In the genomic region with DNA sequence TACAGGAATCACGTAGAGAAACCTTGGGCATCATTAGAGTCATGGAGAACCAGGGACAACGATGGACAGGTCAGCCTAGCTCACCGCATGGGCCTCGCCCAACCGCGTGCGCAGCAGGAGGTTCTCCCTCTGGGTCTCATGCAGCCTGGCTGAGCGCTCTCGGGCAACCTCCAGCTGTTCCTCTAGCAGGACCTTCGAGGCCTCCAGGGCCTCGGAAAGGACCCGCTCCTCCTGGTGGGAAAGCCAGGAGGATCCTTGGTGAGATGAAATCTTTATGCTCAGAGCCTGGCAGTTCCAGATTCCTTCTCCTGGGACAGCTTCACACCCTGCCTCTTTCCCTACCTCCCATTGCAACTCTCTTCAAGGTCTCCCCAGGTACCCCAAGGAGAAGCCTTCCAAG, we compare ENCODE assay signal across 13 mouse cellular contexts. TPM values are rescaled to one million over a fixed set of nuclear protein-coding genes. Genes with fewer than 3 reads are reported as not detected.
A peak's percentile ranks its signal among the peaks of the same experiment; 100 is the strongest.
DNase-seq lines count a peak whose midpoint lies in the region; ATAC-seq and TF ChIP-seq lines count a peak whose summit lies in the region.
"Had no signal": no experiment of that assay in that cellular context is flagged by ENCODE, and none has a peak within 500 bp of the region (broad histone marks: within the 10 kb centered on the region; RNA-seq: fewer than 3 reads in every experiment).

No protein-coding gene starts in this region.

- no peaks in the 10 kb centered on the region for H3K36me3 ChIP-seq in forebrain, embryonic 11.5 days (ENCODE audit: control insufficient read depth, insufficient read depth, low read length)
- no peaks in the 10 kb centered on the region for H3K36me3 ChIP-seq in forebrain, postnatal 0 days (ENCODE audit: insufficient read depth)
- H3K36me3 ChIP-seq in hindbrain, embryonic 10.5 days, result no peaks in the 10 kb centered on the region
- H3K36me3 ChIP-seq in hindbrain, embryonic 13.5 days, result no peaks in the 10 kb centered on the region
- no peaks in the 10 kb centered on the region for H3K36me3 ChIP-seq in lung, postnatal 0 days (ENCODE audit: insufficient read depth, low read length)
- no peaks in the 10 kb centered on the region for H3K36me3 ChIP-seq in midbrain, embryonic 13.5 days
- H3K36me3 ChIP-seq: limb, embryonic 13.5 days had no signal

- H3K4me3 ChIP-seq in forebrain, embryonic 11.5 days (ENCODE audit: low read depth, low read length), result no peak overlapping the region
- H3K4me3 ChIP-seq in forebrain, postnatal 0 days (ENCODE audit: low read depth, low read length), result no peak overlapping the region
- 0 out of 2 replicates have a peak overlapping the region, but pooled peaks have one; percentile 45 for H3K4me3 ChIP-seq in hindbrain, embryonic 10.5 days
- no peak overlapping the region for H3K4me3 ChIP-seq in hindbrain, embryonic 13.5 days
- no peak overlapping the region for H3K4me3 ChIP-seq in lung, postnatal 0 days (ENCODE audit: low read depth, low read length)
- H3K4me3 ChIP-seq in midbrain, embryonic 13.5 days (replicated peaks), result no peak overlapping the region

- H3K9me3 ChIP-seq in forebrain, embryonic 11.5 days (ENCODE audit: control insufficient read depth, low read length), result no peaks in the 10 kb centered on the region
- H3K9me3 ChIP-seq in forebrain, postnatal 0 days (ENCODE audit: low read length), result no peaks in the 10 kb centered on the region
- H3K9me3 ChIP-seq in hindbrain, embryonic 10.5 days, result no peaks in the 10 kb centered on the region
- H3K9me3 ChIP-seq in hindbrain, embryonic 13.5 days, result no peaks in the 10 kb centered on the region
- H3K9me3 ChIP-seq in lung, postnatal 0 days (ENCODE audit: low read length), result no peaks in the 10 kb centered on the region
- H3K9me3 ChIP-seq in midbrain, embryonic 13.5 days, result no peaks in the 10 kb centered on the region
- H3K9me3 ChIP-seq: limb, embryonic 13.5 days had no signal

- DNase-seq in forebrain, embryonic 11.5 days (ENCODE audit: low spot score), result peak; percentile 52
- DNase-seq in forebrain, postnatal 0 days, result no peak
- no peak for DNase-seq in hindbrain, embryonic 10.5 days (ENCODE audit: low spot score)
- no peak for DNase-seq in lung, postnatal 0 days (ENCODE audit: low spot score)
- DNase-seq in lung, postnatal 36 days, result no peak
- DNase-seq in frontal cortex, postnatal 36 days (ENCODE audit: low spot score in 2 of 2), result no peak
- DNase-seq: spleen, adult 18-20 months; thymus, adult 18-20 months had no signal

- WGBS in forebrain, embryonic 11.5 days, result 89% methylated on average over 12 of the region's 12 CpGs
- 93% methylated on average over 12 of the region's 12 CpGs for whole genome bisulfite sequencing in forebrain, postnatal 0 days
- 88% methylated on average over 12 of the region's 12 CpGs for WGBS in hindbrain, embryonic 10.5 days
- WGBS in hindbrain, embryonic 13.5 days, result 86% methylated on average over 12 of the region's 12 CpGs
- WGBS in lung, postnatal 0 days, result 93% methylated on average over 12 of the region's 12 CpGs
- WGBS in midbrain, embryonic 13.5 days, result 88% methylated on average over 12 of the region's 12 CpGs

- no peak for ATAC-seq in forebrain, embryonic 11.5 days (replicated peaks; ENCODE audit: low FRiP score)
- ATAC-seq in forebrain, postnatal 0 days, result no peak
- ATAC-seq in hindbrain, embryonic 13.5 days (ENCODE audit: low FRiP score), result no peak
- no peak for ATAC-seq in lung, postnatal 0 days
- 0 out of 2 replicates have a peak, but pooled peaks have one; percentile 5 for ATAC-seq in midbrain, embryonic 13.5 days
- ATAC-seq: inflammation-experienced regulatory T-cells, adult 6 months had no signal

- H3K4me2 ChIP-seq in forebrain, embryonic 11.5 days (ENCODE audit: low read depth, low read length, severe bottlenecking), result no peak overlapping the region
- no peak overlapping the region for H3K4me2 ChIP-seq in forebrain, postnatal 0 days (ENCODE audit: low read depth)
- no peak overlapping the region for H3K4me2 ChIP-seq in hindbrain, embryonic 13.5 days
- H3K4me2 ChIP-seq in lung, postnatal 0 days (replicated peaks; ENCODE audit: low read depth, low read length), result 0 out of 2 replicates have a peak overlapping the region, but pooled peaks have one; percentile 33
- no peak overlapping the region for H3K4me2 ChIP-seq in midbrain, embryonic 13.5 days (replicated peaks)

- H3K27ac ChIP-seq in forebrain, embryonic 11.5 days (ENCODE audit: low read depth, low read length), result no peak overlapping the region
- no peak overlapping the region for H3K27ac ChIP-seq in forebrain, postnatal 0 days (ENCODE audit: low read depth, low read length)
- no peak overlapping the region for H3K27ac ChIP-seq in hindbrain, embryonic 10.5 days
- H3K27ac ChIP-seq in hindbrain, embryonic 13.5 days, result no peak overlapping the region
- no peak overlapping the region for H3K27ac ChIP-seq in lung, postnatal 0 days (ENCODE audit: low read length)
- no peak overlapping the region for H3K27ac ChIP-seq in midbrain, embryonic 13.5 days
- H3K27ac ChIP-seq: limb, embryonic 13.5 days had no signal

- 0 out of 2 replicates have a peak, but pooled peaks cover 2% of the 10 kb centered on the region for H3K27me3 ChIP-seq in forebrain, embryonic 11.5 days (ENCODE audit: control insufficient read depth, insufficient read depth, low read length)
- 0 out of 2 replicates have a peak, but pooled peaks cover under 1% of the 10 kb centered on the region for H3K27me3 ChIP-seq in forebrain, postnatal 0 days (ENCODE audit: insufficient read depth, low read length)
- H3K27me3 ChIP-seq in hindbrain, embryonic 10.5 days (ENCODE audit: insufficient read depth, poor library complexity, severe bottlenecking), result peaks cover 84% of the 10 kb centered on the region
- H3K27me3 ChIP-seq in hindbrain, embryonic 13.5 days, result peaks cover 48% of the 10 kb centered on the region
- H3K27me3 ChIP-seq in lung, postnatal 0 days (replicated peaks; ENCODE audit: insufficient read depth, low read length), result 0 out of 2 replicates have a peak, but pooled peaks cover 5% of the 10 kb centered on the region
- peaks cover 33% of the 10 kb centered on the region for H3K27me3 ChIP-seq in midbrain, embryonic 13.5 days
- H3K27me3 ChIP-seq: CH12.LX had no signal

- TF ChIP-seq EP300 in lung, postnatal 0 days (IDR thresholded peaks at IDR 0.05), result no peak

- no peak overlapping the region for H3K9ac ChIP-seq in forebrain, embryonic 11.5 days (ENCODE audit: low read length)
- H3K9ac ChIP-seq in forebrain, postnatal 0 days, result no peak overlapping the region
- no peak overlapping the region for H3K9ac ChIP-seq in hindbrain, embryonic 13.5 days
- no peak overlapping the region for H3K9ac ChIP-seq in lung, postnatal 0 days (replicated peaks; ENCODE audit: low read depth)
- no peak overlapping the region for H3K9ac ChIP-seq in midbrain, embryonic 13.5 days (replicated peaks)

- peaks cover 16% of the 10 kb centered on the region for H3K4me1 ChIP-seq in forebrain, embryonic 11.5 days (replicated peaks; ENCODE audit: control insufficient read depth, insufficient read depth, low read length)
- no peaks in the 10 kb centered on the region for H3K4me1 ChIP-seq in forebrain, postnatal 0 days (ENCODE audit: insufficient read depth)
- H3K4me1 ChIP-seq in hindbrain, embryonic 10.5 days (replicated peaks), result peaks cover 41% of the 10 kb centered on the region
- H3K4me1 ChIP-seq in hindbrain, embryonic 13.5 days (replicated peaks), result peaks cover 23% of the 10 kb centered on the region
- H3K4me1 ChIP-seq in lung, postnatal 0 days (ENCODE audit: insufficient read depth, low read depth, low read length), result peaks cover 5% of the 10 kb centered on the region; the same call in 1 of the 2 replicates
- peaks cover 12% of the 10 kb centered on the region; the same call in 1 of the 2 replicates for H3K4me1 ChIP-seq in midbrain, embryonic 13.5 days (replicated peaks)

- TF ChIP-seq CTCF in forebrain, postnatal 0 days (IDR thresholded peaks at IDR 0.05; ENCODE audit: low read depth), result no peak
- no peak for TF ChIP-seq CTCF in lung, postnatal 0 days (IDR thresholded peaks at IDR 0.05)

RNA-seq across cellular contexts. Expression of gene Ccdc88b, which starts 3.4 kb away (rescaled TPM):
- polyA plus RNA-seq in forebrain, embryonic 11.5 days (2014; fragmentation: Nextera tagmentation; extraction: Ambion mirVana), result 0.56 and 0.80 TPM in 2 replicates
- total RNA-seq in forebrain, postnatal 0 days (2014; rRNA removed), result 0.57 and 3.5 TPM in 2 replicates
- polyA plus RNA-seq in forebrain, postnatal 0 days (2015; fragmentation: Nextera tagmentation; extraction: Ambion mirVana), result 0.30 and 0.67 TPM in 2 replicates
- 0.37 and 1.2 TPM in 2 replicates for polyA plus RNA-seq in hindbrain, embryonic 10.5 days (2016; fragmentation: Nextera tagmentation; extraction: Ambion mirVana)
- 1.0 and 1.1 TPM in 2 replicates for polyA plus RNA-seq in hindbrain, embryonic 13.5 days (2015; fragmentation: Nextera tagmentation; extraction: Ambion mirVana)
- polyA plus RNA-seq in lung, postnatal 0 days (2015; fragmentation: Nextera tagmentation; extraction: Ambion mirVana), result 2.9 and 6.3 TPM in 2 replicates
- polyA plus RNA-seq in midbrain, embryonic 13.5 days (2015; fragmentation: Nextera tagmentation; extraction: Ambion mirVana), result 0.22 and 0.51 TPM in 2 replicates

RNA-seq across cellular contexts. Expression of gene Rps6ka4, which starts 14.2 kb away (rescaled TPM):
- polyA plus RNA-seq in forebrain, embryonic 11.5 days (2014; fragmentation: Nextera tagmentation; extraction: Ambion mirVana), result 6.0 and 7.2 TPM in 2 replicates
- total RNA-seq in forebrain, postnatal 0 days (2014; rRNA removed), result 18.0 and 24.2 TPM in 2 replicates
- polyA plus RNA-seq in forebrain, postnatal 0 days (2015; fragmentation: Nextera tagmentation; extraction: Ambion mirVana), result 11.2 and 14.3 TPM in 2 replicates
- polyA plus RNA-seq in hindbrain, embryonic 10.5 days (2016; fragmentation: Nextera tagmentation; extraction: Ambion mirVana), result 6.2 and 7.7 TPM in 2 replicates
- 7.0 and 7.3 TPM in 2 replicates for polyA plus RNA-seq in hindbrain, embryonic 13.5 days (2015; fragmentation: Nextera tagmentation; extraction: Ambion mirVana)
- 36.7 and 40.6 TPM in 2 replicates for polyA plus RNA-seq in lung, postnatal 0 days (2015; fragmentation: Nextera tagmentation; extraction: Ambion mirVana)
- polyA plus RNA-seq in midbrain, embryonic 13.5 days (2015; fragmentation: Nextera tagmentation; extraction: Ambion mirVana), result 4.9 and 5.4 TPM in 2 replicates

RNA-seq across cellular contexts. Expression of gene Trmt112, which starts 54.8 kb away (rescaled TPM):
- polyA plus RNA-seq in forebrain, embryonic 11.5 days (2014; fragmentation: Nextera tagmentation; extraction: Ambion mirVana), result 144 and 152 TPM in 2 replicates
- total RNA-seq in forebrain, postnatal 0 days (2014; rRNA removed), result 52.3 and 69.6 TPM in 2 replicates
- 102 and 103 TPM in 2 replicates for polyA plus RNA-seq in forebrain, postnatal 0 days (2015; fragmentation: Nextera tagmentation; extraction: Ambion mirVana)
- 148 and 157 TPM in 2 replicates for polyA plus RNA-seq in hindbrain, embryonic 10.5 days (2016; fragmentation: Nextera tagmentation; extraction: Ambion mirVana)
- 115 and 121 TPM in 2 replicates for polyA plus RNA-seq in hindbrain, embryonic 13.5 days (2015; fragmentation: Nextera tagmentation; extraction: Ambion mirVana)
- 89.0 and 93.3 TPM in 2 replicates for polyA plus RNA-seq in lung, postnatal 0 days (2015; fragmentation: Nextera tagmentation; extraction: Ambion mirVana)
- 136 and 139 TPM in 2 replicates for polyA plus RNA-seq in midbrain, embryonic 13.5 days (2015; fragmentation: Nextera tagmentation; extraction: Ambion mirVana)

RNA-seq across cellular contexts. Expression of gene Prdx5, which starts 55.2 kb away (rescaled TPM):
- 105 and 106 TPM in 2 replicates for polyA plus RNA-seq in forebrain, embryonic 11.5 days (2014; fragmentation: Nextera tagmentation; extraction: Ambion mirVana)
- total RNA-seq in forebrain, postnatal 0 days (2014; rRNA removed), result 182 and 199 TPM in 2 replicates
- 424 and 467 TPM in 2 replicates for polyA plus RNA-seq in forebrain, postnatal 0 days (2015; fragmentation: Nextera tagmentation; extraction: Ambion mirVana)
- polyA plus RNA-seq in hindbrain, embryonic 10.5 days (2016; fragmentation: Nextera tagmentation; extraction: Ambion mirVana), result 155 and 196 TPM in 2 replicates
- 274 and 284 TPM in 2 replicates for polyA plus RNA-seq in hindbrain, embryonic 13.5 days (2015; fragmentation: Nextera tagmentation; extraction: Ambion mirVana)
- polyA plus RNA-seq in lung, postnatal 0 days (2015; fragmentation: Nextera tagmentation; extraction: Ambion mirVana), result 437 and 450 TPM in 2 replicates
- 231 and 236 TPM in 2 replicates for polyA plus RNA-seq in midbrain, embryonic 13.5 days (2015; fragmentation: Nextera tagmentation; extraction: Ambion mirVana)
